Mouse (Mus musculus) heart, embryonic 10.5 days (tissue): Measurements from ENCODE around the gene Haghl. TPM values are rescaled to one million over a fixed set of nuclear protein-coding genes. Genes with fewer than 3 reads are reported as not detected.
A peak's percentile ranks its signal among the peaks of the same experiment; 100 is the strongest.
"Not testable (repeated sequence)": the region's sequence is repeated elsewhere in the genome, so short reads cannot be mapped to it uniquely, and the experiment has no call there.

ENCODE experiments used
- DNase-seq: peaks from one replicate; pipeline ENCODE4 v3.0.0-alpha.2; 2017; ENCODE audit warnings: low spot score
- H3K27ac ChIP-seq: fragments of 300-500 bp; sonication (generic); 2 replicates; pipeline ENCODE4 v1.5.1; 2016; ENCODE audit warnings: mild to moderate bottlenecking
- H3K27me3 ChIP-seq: fragments of 300-500 bp; sonication (generic); 2 replicates; pipeline ENCODE4 v1.6.1; 2016; ENCODE audit warnings: mild to moderate bottlenecking; ENCODE audit not compliant: poor library complexity, insufficient read depth, severe bottlenecking
- H3K36me3 ChIP-seq: fragments of 300-500 bp; sonication (generic); 2 replicates; pipeline ENCODE4 v1.6.1; 2016; ENCODE audit warnings: mild to moderate bottlenecking, moderate library complexity
- H3K4me1 ChIP-seq: fragments of 300-500 bp; sonication (generic); 2 replicates; pipeline ENCODE4 v1.6.1; 2016; ENCODE audit warnings: mild to moderate bottlenecking
- H3K4me3 ChIP-seq: fragments of 300-500 bp; sonication (generic); 2 replicates; pipeline ENCODE4 v1.5.1; 2016; ENCODE audit warnings: mild to moderate bottlenecking, moderate library complexity
- H3K9me3 ChIP-seq: fragments of 300-500 bp; sonication (generic); 2 replicates; pipeline ENCODE4 v1.6.1; 2016; ENCODE audit warnings: mild to moderate bottlenecking, moderate library complexity
- WGBS: fragments of 180-500 bp; shearing (Covaris S2); methylation state at CpG from one replicate; pipeline ENCODE4 v1.1.7; 2016; 5-methylcytosine and 5-hydroxymethylcytosine counted together
- microRNA-seq: library from miRNA; unstranded; fragments of <30 nt; microRNA quantifications from one replicate; pipeline ENCODE4, GENCODE M21; 2017
- polyA plus RNA-seq: library from polyadenylated mRNA; unstranded; fragments of >200 nt; fragmentation: Nextera tagmentation; extraction: Ambion mirVana; gene quantifications from 2 replicates; pipeline ENCODE4 v1.2.1, GENCODE M21; 2016

The Haghl gene
- polyA plus RNA-seq, 1 experiment from 2014 or later, result 63.8 TPM

- peaks cover 52% of the 10 kb centered on the region for H3K27me3 ChIP-seq
- H3K4me3 ChIP-seq, H3K9me3 ChIP-seq, DNase-seq, H3K36me3 ChIP-seq, H3K27ac ChIP-seq, H3K4me1 ChIP-seq: not testable (repeated sequence)
- WGBS, result 71% methylated on average over 12 of the region's 12 CpGs
Measured at GRCm38 (mm10) chr17:25741471-25741870, 44.0 kb downstream of the Haghl start.

- no peaks in the 10 kb centered on the region for H3K36me3 ChIP-seq
- no peaks in the 10 kb centered on the region for H3K9me3 ChIP-seq
- H3K27me3 ChIP-seq, result peaks cover 51% of the 10 kb centered on the region
- H3K4me1 ChIP-seq, result no peaks in the 10 kb centered on the region
- no peak overlapping the region for H3K27ac ChIP-seq
- 70% methylated on average over 7 of the region's 7 CpGs for WGBS
- no peak for DNase-seq
- no peak overlapping the region for H3K4me3 ChIP-seq
Measured at GRCm38 (mm10) chr17:25738861-25739260, 46.6 kb downstream of the Haghl start.

- Histone ChIP-seq H3K27me3 (peaks cover 35% of the 10 kb centered on the region), H3K4me1 (peaks cover 12% of the 10 kb centered on the region; the same call in 1 of the 2 replicates), H3K9me3 (no peaks in the 10 kb centered on the region), H3K4me3 (no peak within 1 kb of the TSS), H3K36me3 (peaks cover 8% of the 10 kb centered on the region), H3K27ac (no peak within 1 kb of the TSS)
- WGBS, result 76% methylated on average over 3 of the region's 3 CpGs
- no peak for DNase-seq
Measured at GRCm38 (mm10) chr17:25735745-25736144, 49.7 kb downstream of the Haghl start, which contains the start of gene Mslnl. Gene Mslnl, plus strand, starts transcription at chr17:25736042.

GRCm38 (mm10) chr17:25735246-25735645 lies 50.2 kb downstream of the Haghl start:
- Histone ChIP-seq H3K4me3 (no peak overlapping the region), H3K9me3 (no peaks in the 10 kb centered on the region), H3K27ac (no peak overlapping the region), H3K4me1 (peaks cover 12% of the 10 kb centered on the region; the same call in 1 of the 2 replicates), H3K27me3 (peaks cover 35% of the 10 kb centered on the region), H3K36me3 (peaks cover 13% of the 10 kb centered on the region)
- DNase-seq, result no peak
- WGBS, result 77% methylated on average over 5 of the region's 5 CpGs

- H3K36me3 ChIP-seq, result peaks cover 20% of the 10 kb centered on the region
- 16% methylated on average over 2 of the region's 2 CpGs for WGBS
Measured at GRCm38 (mm10) chr17:25732082-25732481, 53.4 kb downstream of the Haghl start.

More at GRCm38 (mm10) chr17:25732082-25732481, 53.4 kb downstream of the Haghl start:
- Histone ChIP-seq H3K27ac (no peak overlapping the region), H3K4me1 (peaks cover 23% of the 10 kb centered on the region), H3K27me3 (peaks cover 18% of the 10 kb centered on the region), H3K4me3 (no peak overlapping the region), H3K9me3 (no peaks in the 10 kb centered on the region)
- DNase-seq, result peak; percentile 93

Small RNA genes lying within 50 kb of the gene (microRNA-seq; reads per million reads assigned to microRNA genes)
- not detected for gene Gm25083
- 0.76 reads per million for gene Mir3082
- gene Mir6966, result 0.76 reads per million

Other genes starting within 250 kb of the Haghl start
- gene Sox8, start 215.0 kb downstream of the Haghl start, polyA plus RNA-seq, result 2.0 and 3.6 TPM in 2 replicates
- 36.8 and 43.1 TPM in 2 replicates for gene Lmf1, start 206.6 kb downstream of the Haghl start, polyA plus RNA-seq
- 2.2 and 4.6 TPM in 2 replicates for gene Gng13, start 68.5 kb downstream of the Haghl start, polyA plus RNA-seq
- 34.5 and 46.4 TPM in 2 replicates for gene Chtf18, start 58.3 kb downstream of the Haghl start, polyA plus RNA-seq
- gene Rpusd1, start 58.0 kb downstream of the Haghl start, polyA plus RNA-seq, result 18.1 and 19.8 TPM in 2 replicates
- not detected in 2 replicates for gene Mslnl, start 49.6 kb downstream of the Haghl start, polyA plus RNA-seq
- 0.98 and 2.8 TPM in 2 replicates for gene Msln, start 31.3 kb downstream of the Haghl start, polyA plus RNA-seq
- 33.5 and 36.0 TPM in 2 replicates for gene Narfl, start 11.9 kb downstream of the Haghl start, polyA plus RNA-seq
- 0.18 and 0.37 TPM in 2 replicates for gene Ccdc78, start 907 bp upstream of the Haghl start, polyA plus RNA-seq
- gene Fam173a, start 7.2 kb upstream of the Haghl start, polyA plus RNA-seq, result 74.5 and 74.9 TPM in 2 replicates
- 0.99 TPM in 1 of 2 replicates, not detected in the other for gene AC134908.4, start 10.0 kb upstream of the Haghl start, polyA plus RNA-seq
- 44.3 and 48.0 TPM in 2 replicates for gene Metrn, start 11.5 kb upstream of the Haghl start, polyA plus RNA-seq
- 0.62 and 1.2 TPM in 2 replicates for gene Fbxl16, start 23.4 kb upstream of the Haghl start, polyA plus RNA-seq
- 21.6 and 23.0 TPM in 2 replicates for gene Wdr24, start 38.0 kb upstream of the Haghl start, polyA plus RNA-seq
- 45.8 and 50.7 TPM in 2 replicates for gene Jmjd8, start 43.2 kb upstream of the Haghl start, polyA plus RNA-seq
- gene Stub1, start 47.7 kb upstream of the Haghl start, polyA plus RNA-seq, result 343 and 404 TPM in 2 replicates
- 2.3 and 4.0 TPM in 2 replicates for gene Rhbdl1, start 51.6 kb upstream of the Haghl start, polyA plus RNA-seq
- gene Gm20683, start 56.1 kb upstream of the Haghl start, polyA plus RNA-seq, result 2.1 and 3.0 TPM in 2 replicates
- gene Rhot2, start 59.2 kb upstream of the Haghl start, polyA plus RNA-seq, result 29.0 and 29.8 TPM in 2 replicates
- gene Wdr90, start 75.8 kb upstream of the Haghl start, polyA plus RNA-seq, result 22.4 and 31.7 TPM in 2 replicates
- 133 and 201 TPM in 2 replicates for gene Mcrip2, start 83.1 kb upstream of the Haghl start, polyA plus RNA-seq
- 46.7 and 55.4 TPM in 2 replicates for gene Mettl26, start 89.4 kb upstream of the Haghl start, polyA plus RNA-seq
- 0.96 and 3.8 TPM in 2 replicates for gene Wfikkn1, start 95.2 kb upstream of the Haghl start, polyA plus RNA-seq
- gene Rab40c, start 134.1 kb upstream of the Haghl start, polyA plus RNA-seq, result 22.2 and 24.4 TPM in 2 replicates
- gene Pigq, start 159.3 kb upstream of the Haghl start, polyA plus RNA-seq, result 71.8 and 90.0 TPM in 2 replicates
- 0.15 and 0.85 TPM in 2 replicates for gene Nhlrc4, start 159.3 kb upstream of the Haghl start, polyA plus RNA-seq
- gene A930017K11Rik, start 166.9 kb upstream of the Haghl start, polyA plus RNA-seq, result 0.20 and 0.55 TPM in 2 replicates
- 20.1 and 21.4 TPM in 2 replicates for gene Capn15, start 200.1 kb upstream of the Haghl start, polyA plus RNA-seq